Mouse (Mus musculus) ES-Bruce4 (cell line): ENCODE results near the gene Cxcl17. TPM values are rescaled to one million over a fixed set of nuclear protein-coding genes. Genes with fewer than 3 reads are reported as not detected.

Experiments used
- H3K27ac ChIP-seq: 2 replicates; pipeline ENCODE4 v1.5.1; 2012; ENCODE audit warnings: low read length, inconsistent platforms; ENCODE audit not compliant: insufficient read depth
- H3K27me3 ChIP-seq: 2 replicates; pipeline ENCODE4 v1.6.1; 2012; ENCODE audit warnings: mild to moderate bottlenecking, low read length, inconsistent platforms; ENCODE audit not compliant: control insufficient read depth, poor library complexity, insufficient read depth, severe bottlenecking
- H3K36me3 ChIP-seq: 2 replicates; pipeline ENCODE4 v1.6.1; 2012; ENCODE audit warnings: inconsistent platforms, mild to moderate bottlenecking, low read length, moderate library complexity; ENCODE audit not compliant: control insufficient read depth, poor library complexity, insufficient read depth, severe bottlenecking
- H3K4me1 ChIP-seq: one replicate; pipeline ENCODE4 v1.8.1; 2011; ENCODE audit warnings: low read length; ENCODE audit not compliant: control insufficient read depth, insufficient read depth
- H3K4me3 ChIP-seq: 2 replicates; pipeline ENCODE4 v1.5.1; 2011; ENCODE audit warnings: low read depth, mild to moderate bottlenecking, low read length
- H3K9ac ChIP-seq: 2 replicates; pipeline ENCODE4 v1.6.1; 2012; ENCODE audit warnings: low read depth, mild to moderate bottlenecking, inconsistent platforms; ENCODE audit not compliant: poor library complexity, severe bottlenecking
- H3K9me3 ChIP-seq: replicated peaks from 2 replicates; pipeline ENCODE4 v1.6.1; 2012; ENCODE audit warnings: mild to moderate bottlenecking, low read length, inconsistent platforms; ENCODE audit not compliant: control insufficient read depth, poor library complexity, insufficient read depth, severe bottlenecking
- CTCF ChIP-seq: IDR thresholded peaks from one replicate; pipeline ENCODE4 v1.8.1; 2011; ENCODE audit warnings: low read depth, low read length
- EP300 ChIP-seq: IDR thresholded peaks from 2 replicates; pipeline ENCODE4 v1.6.1; 2011; ENCODE audit warnings: low read depth, low read length; ENCODE audit not compliant: insufficient read depth
- POLR2A ChIP-seq: IDR thresholded peaks from one replicate; pipeline ENCODE4 v1.8.1; 2011; ENCODE audit warnings: low read length; ENCODE audit not compliant: insufficient read depth
- polyA plus RNA-seq: library from polyadenylated mRNA; stranded (reverse); fragments of >200 nt; gene quantifications from 2 replicates; pipeline ENCODE4 v1.2.4, GENCODE M21; 2011; ENCODE audit warnings: low read depth; ENCODE audit not compliant: missing spikeins, insufficient read depth, insufficient read length

The Cxcl17 gene
- polyA plus RNA-seq, 1 experiment, result not detected

- TF ChIP-seq EP300, result no peak
- no peak for TF ChIP-seq POLR2A
- TF ChIP-seq CTCF, result peak; percentile 45
- no peaks in the 10 kb centered on the region for H3K4me1 ChIP-seq
- no peaks in the 10 kb centered on the region for H3K9me3 ChIP-seq
- H3K27ac ChIP-seq, result no peak overlapping the region
- H3K36me3 ChIP-seq, result no peaks in the 10 kb centered on the region
- peak overlapping the region; percentile 7; the same call in 1 of the 2 replicates for H3K9ac ChIP-seq
- peak overlapping the region; percentile 81 for H3K4me3 ChIP-seq
- H3K27me3 ChIP-seq, result no peaks in the 10 kb centered on the region; the same call in 1 of the 2 replicates
Measured at GRCm38 (mm10) chr7:25367632-25368293, 44.9 kb downstream of the Cxcl17 start.

GRCm38 (mm10) chr7:25365937-25366625 lies 46.6 kb downstream of the Cxcl17 start:
- no peaks in the 10 kb centered on the region for H3K4me1 ChIP-seq
- H3K9ac ChIP-seq, result no peak overlapping the region
- H3K27ac ChIP-seq, result no peak overlapping the region

GRCm38 (mm10) chr7:25363632-25364031 lies 49.1 kb downstream of the Cxcl17 start:
- Histone ChIP-seq H3K27me3 (no peaks in the 10 kb centered on the region; the same call in 1 of the 2 replicates), H3K36me3 (no peaks in the 10 kb centered on the region), H3K4me3 (no peak overlapping the region), H3K9me3 (no peaks in the 10 kb centered on the region), H3K9ac (no peak overlapping the region), H3K4me1 (no peaks in the 10 kb centered on the region), H3K27ac (no peak overlapping the region)
- TF ChIP-seq CTCF (no peak), EP300 (no peak), POLR2A (no peak)

More at GRCm38 (mm10) chr7:25365937-25366625, 46.6 kb downstream of the Cxcl17 start:
- TF ChIP-seq EP300 (no peak), CTCF (no peak), POLR2A (no peak)
- Histone ChIP-seq H3K27me3 (no peaks in the 10 kb centered on the region; the same call in 1 of the 2 replicates), H3K4me3 (no peak overlapping the region), H3K9me3 (no peaks in the 10 kb centered on the region), H3K36me3 (no peaks in the 10 kb centered on the region)

GRCm38 (mm10) chr7:25363151-25363550 lies 49.5 kb downstream of the Cxcl17 start:
- no peak overlapping the region for H3K9ac ChIP-seq
- H3K36me3 ChIP-seq, result no peaks in the 10 kb centered on the region
- no peaks in the 10 kb centered on the region for H3K27me3 ChIP-seq
- H3K4me1 ChIP-seq, result no peaks in the 10 kb centered on the region
- H3K27ac ChIP-seq, result no peak overlapping the region
- no peak overlapping the region for H3K4me3 ChIP-seq
- H3K9me3 ChIP-seq, result no peaks in the 10 kb centered on the region
- TF ChIP-seq CTCF (peak; percentile 26), EP300 (no peak), POLR2A (no peak)

- TF ChIP-seq EP300 (no peak), POLR2A (no peak), CTCF (no peak)
- H3K27me3 ChIP-seq, result no peaks in the 10 kb centered on the region
- no peaks in the 10 kb centered on the region for H3K4me1 ChIP-seq
- H3K9me3 ChIP-seq, result no peaks in the 10 kb centered on the region
- no peak overlapping the region for H3K9ac ChIP-seq
- no peak overlapping the region for H3K27ac ChIP-seq
- H3K36me3 ChIP-seq, result no peaks in the 10 kb centered on the region
- peak overlapping the region; percentile 5; the same call in 1 of the 2 replicates for H3K4me3 ChIP-seq
Measured at GRCm38 (mm10) chr7:25358721-25359206, 53.9 kb downstream of the Cxcl17 start.

Other genes with a start within 250 kb of the Cxcl17 start
- 1.8 and 2.1 TPM in 2 replicates for gene Pou2f2, start 233.2 kb downstream of the Cxcl17 start, polyA plus RNA-seq
- gene Dedd2, start 192.3 kb downstream of the Cxcl17 start, polyA plus RNA-seq, result 9.6 and 10.2 TPM in 2 replicates
- gene Zfp526, start 191.5 kb downstream of the Cxcl17 start, polyA plus RNA-seq, result 6.5 and 7.2 TPM in 2 replicates
- 77.3 and 84.3 TPM in 2 replicates for gene Gsk3a, start 175.0 kb downstream of the Cxcl17 start, polyA plus RNA-seq
- gene Erf, start 162.1 kb downstream of the Cxcl17 start, polyA plus RNA-seq, result 61.8 and 63.8 TPM in 2 replicates
- 128 and 141 TPM in 2 replicates for gene Cic, start 145.2 kb downstream of the Cxcl17 start, polyA plus RNA-seq
- gene Pafah1b3, start 114.9 kb downstream of the Cxcl17 start, polyA plus RNA-seq, result 47.8 and 55.6 TPM in 2 replicates
- 1.3 and 1.6 TPM in 2 replicates for gene Prr19, start 111.5 kb downstream of the Cxcl17 start, polyA plus RNA-seq
- 2.0 and 2.5 TPM in 2 replicates for gene Tmem145, start 106.8 kb downstream of the Cxcl17 start, polyA plus RNA-seq
- 22.2 and 25.7 TPM in 2 replicates for gene Megf8, start 95.7 kb downstream of the Cxcl17 start, polyA plus RNA-seq
- not detected in 2 replicates for gene Cnfn, start 43.2 kb downstream of the Cxcl17 start, polyA plus RNA-seq
- gene Lipe, start 14.2 kb downstream of the Cxcl17 start, polyA plus RNA-seq, result 18.0 and 18.9 TPM in 2 replicates
- 1.1 and 1.5 TPM in 2 replicates for gene Ceacam1, start 64.7 kb upstream of the Cxcl17 start, polyA plus RNA-seq
- gene Ceacam2, start 127.0 kb upstream of the Cxcl17 start, polyA plus RNA-seq, result not detected in 2 replicates
- gene Erich4, start 203.0 kb upstream of the Cxcl17 start, polyA plus RNA-seq, result not detected in 2 replicates
- 32.8 and 33.4 TPM in 2 replicates for gene Dmac2, start 206.5 kb upstream of the Cxcl17 start, polyA plus RNA-seq
- gene B3gnt8, start 213.8 kb upstream of the Cxcl17 start, polyA plus RNA-seq, result 0.60 and 0.87 TPM in 2 replicates
- gene Bckdha, start 246.1 kb upstream of the Cxcl17 start, polyA plus RNA-seq, result 26.1 and 26.9 TPM in 2 replicates
- 53.7 and 71.1 TPM in 2 replicates for gene Exosc5, start 246.3 kb upstream of the Cxcl17 start, polyA plus RNA-seq